Mouse (Mus musculus) intestine, postnatal 0 days (tissue): ENCODE measurements around the gene Mkrn2os. TPM values are rescaled to one million over a fixed set of nuclear protein-coding genes. Genes with fewer than 3 reads are reported as not detected.

Experiments
- ATAC-seq: fragments of 200-750 bp; cut with Nextera tagmentation; 2 replicates; pipeline ENCODE4 v1.8.0; 2017; ENCODE audit warnings: mild to moderate bottlenecking, moderate TSS enrichment, moderate library complexity
- H3K27ac ChIP-seq: fragments of 300-500 bp; sonication (generic); 2 replicates; pipeline ENCODE4 v1.5.1; 2014; ENCODE audit warnings: mild to moderate bottlenecking, low read depth, low read length, moderate library complexity
- H3K27me3 ChIP-seq: fragments of 300-500 bp; sonication (generic); replicated peaks from 2 replicates; pipeline ENCODE4 v1.6.1; 2014; ENCODE audit warnings: low read length, mixed read lengths; ENCODE audit not compliant: control insufficient read depth, insufficient read depth
- H3K36me3 ChIP-seq: fragments of 300-500 bp; sonication (generic); 2 replicates; pipeline ENCODE4 v1.6.1; 2014; ENCODE audit warnings: mild to moderate bottlenecking, moderate library complexity; ENCODE audit not compliant: control insufficient read depth, insufficient read depth
- H3K4me1 ChIP-seq: fragments of 300-500 bp; sonication (generic); replicated peaks from 2 replicates; pipeline ENCODE4 v1.6.1; 2014; ENCODE audit warnings: antibody characterized with exemption, low read length, mixed read lengths; ENCODE audit not compliant: control insufficient read depth, insufficient read depth
- H3K4me2 ChIP-seq: fragments of 300-500 bp; sonication (generic); replicated peaks from 2 replicates; pipeline ENCODE4 v1.6.1; 2014; ENCODE audit warnings: low read depth, mild to moderate bottlenecking, moderate library complexity
- H3K4me3 ChIP-seq: fragments of 300-500 bp; sonication (generic); 2 replicates; pipeline ENCODE4 v1.5.1; 2014; ENCODE audit warnings: low read depth, low read length
- H3K9ac ChIP-seq: fragments of 300-500 bp; sonication (generic); 2 replicates; pipeline ENCODE4 v1.6.1; 2014; ENCODE audit warnings: mild to moderate bottlenecking, low read depth, low read length
- H3K9me3 ChIP-seq: fragments of 300-500 bp; sonication (generic); 2 replicates; pipeline ENCODE4 v1.6.1; 2016; ENCODE audit warnings: mixed run types; ENCODE audit not compliant: control insufficient read depth
- CTCF ChIP-seq: sonication (generic); IDR thresholded peaks from 2 replicates; pipeline ENCODE4 v1.5.1; 2016; ENCODE audit warnings: low read depth, mild to moderate bottlenecking, control low read depth, antibody characterized with exemption, moderate library complexity
- WGBS: fragments of 180-500 bp; shearing (Covaris S2); extraction: QIAGEN DNeasy Blood & Tissue Kit; methylation state at CpG from one replicate; pipeline ENCODE4 v1.1.7; 2014; 5-methylcytosine and 5-hydroxymethylcytosine counted together
- polyA plus RNA-seq: library from polyadenylated mRNA; unstranded; fragments of >200 nt; fragmentation: Nextera tagmentation; extraction: Ambion mirVana; gene quantifications from 2 replicates; pipeline ENCODE4 v1.2.1, GENCODE M21; 2015

Gene Mkrn2os
- polyA plus RNA-seq, 1 experiment from 2014 or later = 107 TPM

GRCm38 (mm10) chr6:115586321-115586720 is 6.1 kb downstream of the Mkrn2os start:
- no peaks in the 10 kb centered on the region for H3K4me1 ChIP-seq
- TF ChIP-seq CTCF = no peak
- 83% methylated on average over 10 of the region's 10 CpGs for WGBS

GRCm38 (mm10) chr6:115584176-115584575 is 8.2 kb downstream of the Mkrn2os start:
- Histone ChIP-seq H3K27ac (no peak overlapping the region), H3K27me3 (no peaks in the 10 kb centered on the region), H3K4me1 (no peaks in the 10 kb centered on the region), H3K36me3 (peaks cover 14% of the 10 kb centered on the region; the same call in 1 of the 2 replicates), H3K4me3 (no peak overlapping the region), H3K9ac (no peak overlapping the region), H3K4me2 (no peak overlapping the region), H3K9me3 (no peaks in the 10 kb centered on the region)
- TF ChIP-seq CTCF = peak; percentile 43
- WGBS = 62% methylated on average over 3 of the region's 3 CpGs
- no peak; the same call in 1 of the 2 replicates for ATAC-seq

More at GRCm38 (mm10) chr6:115586321-115586720, 6.1 kb downstream of the Mkrn2os start:
- Histone ChIP-seq H3K4me2 (no peak overlapping the region), H3K36me3 (peaks cover 14% of the 10 kb centered on the region; the same call in 1 of the 2 replicates), H3K27ac (no peak overlapping the region), H3K9ac (no peak overlapping the region), H3K4me3 (no peak overlapping the region), H3K27me3 (no peaks in the 10 kb centered on the region), H3K9me3 (no peaks in the 10 kb centered on the region)
- no peak for ATAC-seq

GRCm38 (mm10) chr6:115583430-115584125 is 8.8 kb downstream of the Mkrn2os start:
- 85% methylated on average over 6 of the region's 6 CpGs for WGBS
- no peak overlapping the region for H3K27ac ChIP-seq
- no peak for TF ChIP-seq CTCF

GRCm38 (mm10) chr6:115582328-115583115 is 9.9 kb downstream of the Mkrn2os start:
- Histone ChIP-seq H3K4me2 (no peak overlapping the region), H3K9me3 (no peaks in the 10 kb centered on the region), H3K4me3 (no peak overlapping the region), H3K27me3 (no peaks in the 10 kb centered on the region), H3K4me1 (no peaks in the 10 kb centered on the region), H3K27ac (no peak overlapping the region), H3K36me3 (peaks cover 18% of the 10 kb centered on the region; the same call in 1 of the 2 replicates), H3K9ac (no peak overlapping the region)
- ATAC-seq = no peak
- 88% methylated on average over 10 of the region's 10 CpGs for WGBS
- TF ChIP-seq CTCF = no peak

More at GRCm38 (mm10) chr6:115583430-115584125, 8.8 kb downstream of the Mkrn2os start:
- Histone ChIP-seq H3K36me3 (peaks cover 14% of the 10 kb centered on the region; the same call in 1 of the 2 replicates), H3K27me3 (no peaks in the 10 kb centered on the region), H3K9ac (no peak overlapping the region), H3K4me3 (no peak overlapping the region), H3K4me2 (no peak overlapping the region), H3K4me1 (no peaks in the 10 kb centered on the region), H3K9me3 (no peaks in the 10 kb centered on the region)
- ATAC-seq = peak; percentile 33; the same call in 1 of the 2 replicates

- Histone ChIP-seq H3K4me3 (no peak overlapping the region), H3K4me1 (no peaks in the 10 kb centered on the region), H3K27me3 (no peaks in the 10 kb centered on the region), H3K36me3 (peaks cover 33% of the 10 kb centered on the region; the same call in 1 of the 2 replicates), H3K27ac (no peak overlapping the region), H3K4me2 (no peak overlapping the region), H3K9ac (no peak overlapping the region), H3K9me3 (no peaks in the 10 kb centered on the region)
- WGBS = 85% methylated on average over 3 of the region's 3 CpGs
- TF ChIP-seq CTCF = no peak
- ATAC-seq = no peak
Observed at GRCm38 (mm10) chr6:115580810-115581209, 11.6 kb downstream of the Mkrn2os start.

- Histone ChIP-seq H3K4me1 (no peaks in the 10 kb centered on the region), H3K4me2 (no peak overlapping the region), H3K9ac (no peak overlapping the region), H3K27me3 (no peaks in the 10 kb centered on the region), H3K9me3 (no peaks in the 10 kb centered on the region), H3K36me3 (peaks cover 33% of the 10 kb centered on the region), H3K27ac (no peak overlapping the region), H3K4me3 (no peak overlapping the region)
- TF ChIP-seq CTCF = no peak
- ATAC-seq = no peak
- 86% methylated on average over 9 of the region's 9 CpGs for WGBS
Observed at GRCm38 (mm10) chr6:115577941-115578340, 14.4 kb downstream of the Mkrn2os start.
